Mouse (Mus musculus) MN1 (cell line): ENCODE data around the gene Hmgcs2.

ENCODE experiments used
- DNase-seq: peaks from one replicate; pipeline ENCODE4 v3.0.0-alpha.2; 2016; ENCODE audit warnings: low spot score

The Hmgcs2 gene

DNA sequence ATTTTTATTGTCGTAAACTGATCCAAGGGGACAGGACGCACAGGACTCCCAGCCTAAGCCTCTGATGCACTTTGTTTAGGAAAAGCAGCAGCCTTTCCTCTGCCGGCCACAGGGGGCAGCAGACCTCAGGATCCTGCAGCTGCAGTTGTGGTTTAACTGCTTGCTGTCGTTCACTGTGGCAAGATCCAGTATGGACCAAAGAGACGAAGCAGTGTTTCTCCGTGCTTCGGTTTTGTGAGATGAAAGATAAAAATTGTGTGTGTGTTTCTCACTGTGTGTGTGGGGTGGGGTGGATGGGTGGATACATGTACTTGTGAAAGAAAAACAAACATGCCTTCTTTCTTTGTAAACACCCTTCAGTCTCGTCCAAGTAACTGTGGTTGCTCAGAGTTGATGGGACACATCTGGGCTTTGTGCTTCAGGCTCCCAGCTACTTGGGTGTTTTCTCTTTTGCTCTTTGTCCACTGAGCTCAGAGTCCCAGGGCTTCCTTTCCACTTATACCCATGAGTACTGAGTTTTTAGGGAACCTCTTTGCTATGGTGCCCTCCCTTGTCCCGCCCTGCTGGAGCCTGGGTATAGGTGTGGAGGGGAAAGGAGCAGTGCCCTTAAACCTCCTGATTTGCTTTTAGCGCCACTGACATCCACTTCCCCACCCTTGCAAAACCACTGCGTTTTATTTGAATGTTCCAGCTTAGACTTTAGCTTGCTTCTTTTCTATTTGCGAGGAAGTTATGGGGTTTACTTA is 871 bp downstream of the Hmgcs2 start:
- DNase-seq: peak; percentile 75

DNA sequence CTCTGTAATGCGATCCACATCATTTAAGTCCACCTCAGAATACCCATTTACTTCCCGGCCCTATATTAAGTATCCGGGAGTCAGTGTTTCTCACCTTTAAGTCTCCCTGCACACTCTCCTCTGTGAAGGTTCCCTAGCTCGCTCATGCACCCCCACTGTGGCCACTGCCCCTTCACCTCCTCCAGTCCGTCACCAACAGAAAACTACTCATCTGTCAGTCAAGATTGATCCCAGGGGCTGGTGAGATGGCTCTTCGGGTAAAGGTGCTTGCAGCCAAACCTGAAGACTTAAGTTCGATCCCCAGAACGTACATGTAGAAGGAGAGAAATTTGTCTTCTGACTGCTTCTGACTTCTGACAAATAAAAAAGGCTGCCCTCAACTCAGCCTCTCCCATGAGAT is 2.2 kb downstream of the Hmgcs2 start:
- DNase-seq: no peak

DNA sequence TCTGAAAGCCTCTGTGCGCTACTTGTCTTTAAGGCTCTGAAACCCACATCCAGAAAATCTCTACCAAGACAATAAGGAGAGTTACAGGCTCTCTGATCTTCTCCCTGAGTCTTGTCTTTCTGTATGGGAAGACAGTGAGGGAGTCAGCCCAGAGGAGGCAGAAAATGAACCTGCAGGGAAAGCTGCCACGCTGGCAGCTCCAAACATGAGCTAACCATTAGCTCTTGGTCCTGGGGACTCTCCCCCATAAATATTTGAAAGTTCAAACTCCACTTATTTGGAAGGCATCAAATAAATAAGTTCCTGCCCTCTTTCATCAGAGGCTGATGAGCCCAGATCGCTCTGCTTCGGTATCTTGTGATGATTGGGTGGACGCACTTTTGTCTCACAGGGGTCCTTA is 3.0 kb downstream of the Hmgcs2 start:
- no peak for DNase-seq

GRCm38 (mm10) chr3:98291044-98291443 is 10.8 kb downstream of the Hmgcs2 start:
- no peak for DNase-seq

DNA sequence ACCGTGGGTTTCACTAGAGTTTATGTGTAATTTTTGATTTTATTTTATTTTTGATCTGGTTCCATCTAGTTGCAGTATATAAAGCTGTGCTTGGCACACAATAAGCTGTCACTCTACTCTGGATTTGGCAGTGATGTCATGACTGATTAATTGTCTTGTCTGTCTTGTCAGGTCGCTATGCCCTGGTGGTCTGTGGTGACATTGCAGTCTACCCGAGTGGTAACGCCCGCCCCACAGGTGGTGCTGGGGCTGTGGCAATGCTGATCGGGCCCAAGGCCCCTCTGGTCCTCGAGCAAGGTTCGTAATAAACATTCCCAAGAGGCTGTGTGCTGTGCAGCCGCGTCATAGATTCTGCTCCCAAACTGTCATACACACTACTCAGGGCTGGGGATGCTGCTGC is 15.7 kb downstream of the Hmgcs2 start:
- DNase-seq: no peak

- no peak for DNase-seq
These were observed 19.3 kb downstream of the Hmgcs2 start for GRCm38 (mm10) chr3:98299391-98300100.

DNA sequence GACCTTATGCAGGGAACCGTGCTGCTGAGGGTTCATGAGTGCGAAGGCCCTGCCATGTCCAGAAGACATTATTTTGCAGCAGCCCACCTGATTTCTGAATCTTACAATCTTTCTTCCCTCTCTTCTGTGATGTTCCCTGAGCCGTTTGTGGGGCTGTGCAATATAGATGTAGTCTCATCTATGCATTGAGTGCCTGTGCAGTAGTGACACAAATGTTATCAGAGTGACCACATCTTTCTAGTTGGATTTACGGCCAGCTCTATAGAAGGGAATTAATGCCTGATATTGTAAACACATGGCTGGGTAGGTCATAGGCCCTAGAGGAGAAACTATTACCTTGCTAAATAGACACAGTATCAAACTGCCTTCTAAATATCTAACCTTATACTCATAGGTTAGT is 20.0 kb downstream of the Hmgcs2 start:
- no peak for DNase-seq

DNA sequence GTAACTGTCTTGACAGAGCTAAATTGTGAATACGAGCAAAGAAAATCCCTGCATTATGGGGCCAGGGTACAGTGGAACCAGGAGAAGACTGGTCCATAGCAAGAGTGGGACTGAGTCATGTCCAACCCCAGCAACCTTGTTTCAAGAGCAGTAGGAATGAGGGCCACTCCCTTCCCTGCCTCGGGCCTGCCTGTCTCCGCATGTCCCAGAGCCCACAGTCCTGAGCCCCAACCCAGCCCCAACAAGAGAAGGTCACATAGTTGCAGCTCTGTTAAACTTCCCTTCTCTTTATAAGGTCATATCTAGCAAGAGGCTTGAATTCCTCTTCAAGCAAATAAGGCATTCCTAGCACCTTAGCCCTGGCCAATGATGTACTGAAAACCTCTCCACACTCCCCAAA is 21.5 kb downstream of the Hmgcs2 start:
- DNase-seq: no peak

DNA sequence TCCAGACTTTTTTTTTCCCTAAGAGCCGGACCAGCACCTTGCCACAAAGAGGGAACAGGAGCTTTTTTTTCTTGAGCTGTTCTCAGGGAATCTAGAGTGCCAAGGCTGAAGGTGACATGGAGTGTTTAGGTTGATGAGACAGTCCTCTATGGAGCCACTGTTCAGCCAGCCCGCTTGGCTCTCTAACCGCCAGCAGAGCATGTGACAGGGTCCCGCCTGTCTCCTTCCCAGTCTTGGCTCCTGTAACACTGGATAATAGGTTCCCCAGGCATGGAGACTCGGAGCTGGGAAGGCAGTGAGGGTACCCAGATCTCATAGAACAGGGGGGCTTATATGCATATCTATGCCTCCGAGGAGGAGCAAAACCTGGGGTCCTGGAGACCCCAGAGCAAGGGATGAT is 28.4 kb downstream of the Hmgcs2 start:
- DNase-seq: no peak

DNA sequence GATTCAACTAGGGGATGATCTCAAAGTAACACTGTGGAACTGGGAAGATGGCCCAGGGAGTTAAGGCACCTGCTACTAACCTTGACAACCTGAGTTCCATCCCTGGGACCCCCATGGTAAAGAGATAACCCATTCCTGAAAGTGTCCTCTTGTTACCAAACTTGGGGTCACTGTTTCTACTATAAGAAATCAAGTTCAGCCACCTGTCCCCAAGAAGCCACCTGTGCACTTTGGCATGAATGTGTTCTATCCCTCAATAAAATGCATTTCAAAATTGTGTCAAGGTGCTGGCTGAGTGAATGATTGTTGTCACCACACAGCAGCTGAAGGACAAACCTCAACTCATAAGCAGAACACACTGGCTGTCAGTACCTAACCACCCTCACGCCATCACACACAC is 30.2 kb downstream of the Hmgcs2 start:
- no peak for DNase-seq

- peak; percentile 50 for DNase-seq
These were observed 32.6 kb downstream of the Hmgcs2 start for GRCm38 (mm10) chr3:98312867-98313266.

- DNase-seq: no peak
These were observed 33.3 kb downstream of the Hmgcs2 start for GRCm38 (mm10) chr3:98313294-98314155.

DNA sequence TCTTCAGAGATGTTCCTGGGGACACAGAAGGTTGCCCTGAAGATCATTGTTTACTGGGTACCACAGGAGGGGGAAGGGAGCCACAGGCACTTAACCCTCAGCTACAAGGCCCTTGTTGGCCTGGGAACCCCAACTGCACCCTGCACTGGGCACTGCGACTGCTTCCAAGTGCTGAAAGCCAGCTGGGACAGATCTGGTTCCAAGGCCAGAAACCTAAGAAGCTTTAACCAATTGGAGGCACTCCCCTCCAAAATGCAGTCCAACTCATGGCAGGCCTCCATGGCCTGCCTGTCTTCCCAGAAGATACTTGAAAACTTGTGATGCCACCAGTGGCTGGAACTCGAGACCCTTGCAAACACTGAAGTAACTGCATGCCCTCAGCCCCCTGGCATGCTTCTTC is 34.9 kb downstream of the Hmgcs2 start:
- no peak for DNase-seq

DNA sequence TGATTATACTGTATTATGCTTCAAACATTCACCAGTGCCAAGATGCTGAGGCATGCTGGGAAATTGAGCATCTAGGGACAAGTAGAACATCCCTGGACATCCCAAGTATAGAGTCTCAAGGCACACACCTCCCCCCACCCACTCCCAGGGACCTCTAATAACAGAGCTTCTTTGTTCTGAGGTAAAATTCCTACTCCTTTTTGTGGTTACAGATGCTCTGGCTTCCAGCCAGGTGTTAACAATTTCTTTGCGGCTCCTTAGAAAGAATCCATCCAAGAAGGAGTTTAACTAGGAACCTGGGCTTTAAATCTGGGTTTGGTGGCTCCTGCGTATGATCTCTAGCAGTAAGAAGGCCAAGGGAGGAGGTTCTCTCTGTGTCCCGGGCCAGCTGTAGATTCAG is 36.9 kb downstream of the Hmgcs2 start:
- DNase-seq: peak; percentile 55

DNA sequence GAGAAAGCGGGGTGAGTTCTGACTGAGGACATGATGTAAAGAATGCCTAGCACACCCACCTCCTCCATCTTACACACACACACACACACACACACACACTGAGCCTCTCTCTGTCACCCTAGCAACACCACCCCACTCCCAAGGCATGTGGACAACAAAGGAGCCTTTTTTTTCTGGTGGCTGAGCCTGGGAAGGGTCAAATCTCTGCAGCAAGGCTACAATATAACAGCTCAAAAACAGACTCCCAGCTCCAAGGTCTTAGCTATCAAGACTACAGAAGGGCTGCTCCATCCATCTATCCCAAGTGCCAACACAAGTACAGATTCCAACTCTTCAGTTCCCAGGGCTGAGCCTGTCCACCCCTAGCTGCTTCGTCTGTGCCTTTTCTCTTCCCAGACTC is 39.0 kb downstream of the Hmgcs2 start:
- DNase-seq: no peak

- DNase-seq: no peak
These were observed 42.0 kb downstream of the Hmgcs2 start for GRCm38 (mm10) chr3:98322209-98322608.

DNA sequence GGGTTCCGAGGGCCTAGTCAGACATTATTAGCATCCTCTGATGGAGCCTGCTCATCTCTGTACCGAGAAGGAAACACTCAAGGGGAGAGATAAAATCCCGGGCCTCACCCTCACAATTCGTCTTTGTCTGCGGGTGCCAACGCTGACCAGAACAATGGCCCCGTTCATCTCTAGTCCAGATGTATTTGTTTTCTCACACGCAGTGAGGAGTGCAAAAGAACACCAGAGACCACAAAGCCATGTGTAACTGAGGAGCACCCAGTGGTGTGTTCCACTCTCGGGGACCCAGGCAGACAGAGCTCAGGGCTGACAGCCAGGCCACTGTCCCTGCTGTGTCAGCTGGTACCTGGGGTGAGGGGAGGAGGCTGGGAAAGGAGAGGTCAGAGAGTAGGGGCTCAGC is 44.0 kb downstream of the Hmgcs2 start:
- DNase-seq: peak; percentile 29

DNA sequence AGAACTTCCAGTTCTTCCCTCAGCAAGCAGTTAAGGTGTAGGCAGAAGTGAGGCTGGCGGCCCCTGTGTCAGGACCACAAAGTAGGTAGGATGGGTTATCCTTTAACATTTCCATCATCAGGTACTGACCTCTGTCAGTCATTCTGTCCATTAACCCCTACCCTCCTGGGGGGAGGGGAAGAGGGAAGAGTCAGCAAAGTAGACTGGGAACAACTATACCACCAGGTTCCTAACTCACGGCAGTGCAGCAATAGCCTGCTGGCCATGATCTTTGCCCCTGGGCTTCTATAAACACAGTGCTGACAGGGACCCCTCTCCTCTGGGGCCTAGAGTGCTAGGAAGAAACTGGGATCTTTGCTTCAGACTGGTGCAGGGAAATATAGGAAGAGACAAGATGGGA is 53.8 kb downstream of the Hmgcs2 start:
- DNase-seq: no peak

- DNase-seq: no peak
These were observed 55.1 kb downstream of the Hmgcs2 start for GRCm38 (mm10) chr3:98335331-98335730.

GRCm38 (mm10) chr3:98335886-98336285 is 55.7 kb downstream of the Hmgcs2 start:
- no peak for DNase-seq

GRCm38 (mm10) chr3:98336661-98337654 is 56.7 kb downstream of the Hmgcs2 start:
- peak; percentile 53 for DNase-seq
